Mouse (Mus musculus): ENCODE results near the gene Edc4.

DNA sequence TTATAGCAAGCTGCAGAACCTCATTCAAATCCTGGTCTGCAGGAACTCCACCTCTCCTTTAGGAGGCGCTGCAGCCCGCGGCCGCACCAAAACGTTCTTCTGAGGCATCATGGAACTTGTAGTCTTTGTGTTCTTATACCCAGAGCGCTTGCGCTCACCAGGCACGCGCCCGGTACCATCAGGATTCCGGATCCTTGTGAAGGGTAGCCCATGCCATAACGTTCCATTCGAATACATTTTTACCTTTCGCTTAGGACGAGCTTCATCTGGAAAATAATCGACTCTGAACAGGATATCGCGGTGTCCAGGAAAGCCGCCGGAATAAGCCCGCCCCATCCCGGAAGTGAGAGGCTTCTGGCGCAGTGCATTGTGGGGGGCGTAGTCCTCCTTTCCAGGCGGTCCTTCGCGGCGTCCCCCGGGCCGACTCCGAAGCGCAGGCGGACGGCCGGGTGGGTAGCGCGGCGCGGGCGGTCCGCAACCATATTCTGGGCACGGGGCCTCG, 25.9 kb upstream of the Edc4 start, which contains the start of gene Thap11:
- TF ChIP-seq CTCF (IDR thresholded peaks at IDR 0.05; ENCODE audit: borderline replicate concordance, control insufficient read depth, extremely low read depth, insufficient read depth, low read length, poor library complexity) (peak; percentile 77; the same call in 1 of the 2 replicates), POLR2A (IDR thresholded peaks at IDR 0.05; ENCODE audit: control insufficient read depth, extremely low read depth, insufficient read depth, low read length, poor library complexity) (peak; percentile 61; the same call in 1 of the 2 replicates)

Data from thymus, adult 2 months (tissue).